Mouse (Mus musculus) activated CD4-positive, CD25-positive, alpha-beta regulatory T cell, adult 4 months (primary cell): Measurements from ENCODE around the gene Pole2. TPM values are rescaled to one million over a fixed set of nuclear protein-coding genes. Genes with fewer than 3 reads are reported as not detected.

Experiments used
- ATAC-seq: one replicate; pipeline ENCODE4 v1.8.0; 2017
- polyA plus RNA-seq, 2 experiments: library from polyadenylated mRNA; unstranded; fragments of 100-300 nt; shearing (Covaris generic); gene quantifications; one replicate each; pipeline ENCODE4 v1.2.1; 2017

The Pole2 gene
- 10 to 100 TPM; 14.2 to 15.5 TPM for polyA plus RNA-seq

- ATAC-seq, result peak; percentile 88
Observed at GRCm38 (mm10) chr12:69227776-69228466, at the start of gene Pole2. TSS of gene Pole2 (minus strand) at chr12:69228195.

GRCm38 (mm10) chr12:69268956-69269355 lies 41.0 kb upstream of the Pole2 start:
- ATAC-seq, result no peak

GRCm38 (mm10) chr12:69267956-69268632 lies 40.1 kb upstream of the Pole2 start:
- ATAC-seq, result no peak

- no peak for ATAC-seq
Observed at GRCm38 (mm10) chr12:69265031-69265430, 37.0 kb upstream of the Pole2 start.

- no peak for ATAC-seq
Observed at GRCm38 (mm10) chr12:69262251-69262650, 34.3 kb upstream of the Pole2 start.

- peak; percentile 99 for ATAC-seq
Observed at GRCm38 (mm10) chr12:69257836-69258235, 29.8 kb upstream of the Pole2 start.

GRCm38 (mm10) chr12:69253806-69254205 lies 25.8 kb upstream of the Pole2 start:
- ATAC-seq, result no peak

- no peak for ATAC-seq
Observed at GRCm38 (mm10) chr12:69250756-69251155, 22.8 kb upstream of the Pole2 start.

- ATAC-seq, result no peak
Observed at GRCm38 (mm10) chr12:69249766-69250165, 21.8 kb upstream of the Pole2 start.

- ATAC-seq, result peak; percentile 72
Observed at GRCm38 (mm10) chr12:69241771-69242431, 13.9 kb upstream of the Pole2 start.

- ATAC-seq, result peak; percentile 6
Observed at GRCm38 (mm10) chr12:69241405-69241770, 13.4 kb upstream of the Pole2 start.

- ATAC-seq, result no peak
Observed at GRCm38 (mm10) chr12:69240876-69241275, 12.9 kb upstream of the Pole2 start, which contains the start of gene Klhdc1. TSS of gene Klhdc1 (plus strand) at chr12:69241176.

GRCm38 (mm10) chr12:69238284-69238683 lies 10.3 kb upstream of the Pole2 start:
- ATAC-seq, result no peak

- ATAC-seq, result no peak
Observed at GRCm38 (mm10) chr12:69235782-69236181, 7.8 kb upstream of the Pole2 start.

GRCm38 (mm10) chr12:69229251-69229650 lies 1.3 kb upstream of the Pole2 start:
- no peak for ATAC-seq

- ATAC-seq, result no peak
Observed at GRCm38 (mm10) chr12:69220613-69221277, 7.2 kb downstream of the Pole2 start.

- no peak for ATAC-seq
Observed at GRCm38 (mm10) chr12:69216587-69216986, 11.4 kb downstream of the Pole2 start.

GRCm38 (mm10) chr12:69215000-69215785 lies 12.8 kb downstream of the Pole2 start:
- no peak for ATAC-seq

- no peak for ATAC-seq
Observed at GRCm38 (mm10) chr12:69214393-69214792, 13.6 kb downstream of the Pole2 start.

GRCm38 (mm10) chr12:69213186-69213777 lies 14.7 kb downstream of the Pole2 start:
- no peak for ATAC-seq

- no peak for ATAC-seq
Observed at GRCm38 (mm10) chr12:69211057-69211456, 16.9 kb downstream of the Pole2 start.
